Mouse (Mus musculus) CH12.LX (cell line): Measurements from ENCODE around the gene Rnf126.
"Not testable (repeated sequence)": the region's sequence is repeated elsewhere in the genome, so short reads cannot be mapped to it uniquely, and the experiment has no call there.

Experiments
- CTCF ChIP-seq, 2 experiments: IDR thresholded peaks in 1 of 2; conservative IDR thresholded peaks in 1 of 2; 2 replicates each; pipeline ENCODE4 v1.5.1; 2011 to 2012; ENCODE audit warnings: low read depth in 2 of 2, low read length in 2 of 2, improper control_type of control experiment in 1 of 2, inconsistent platforms in 1 of 2, mild to moderate bottlenecking in 1 of 2, moderate library complexity in 1 of 2
- EP300 ChIP-seq: IDR thresholded peaks from 2 replicates; pipeline ENCODE4 v1.6.1; 2011; ENCODE audit warnings: low read length, improper control_type of control experiment
- JUN ChIP-seq: IDR thresholded peaks from 2 replicates; pipeline ENCODE4 v1.6.1; 2011; ENCODE audit warnings: low read depth, mild to moderate bottlenecking, low read length, improper control_type of control experiment, moderate library complexity; ENCODE audit not compliant: insufficient read depth
- MAX ChIP-seq: IDR thresholded peaks from 2 replicates; pipeline ENCODE4 v1.6.1; 2011; ENCODE audit warnings: low read length, improper control_type of control experiment
- MYC ChIP-seq: IDR thresholded peaks from 2 replicates; pipeline ENCODE4 v1.6.1; 2011; ENCODE audit warnings: low read depth, mild to moderate bottlenecking, improper control_type of control experiment, low read length
- POLR2A ChIP-seq: IDR thresholded peaks from 2 replicates; pipeline ENCODE4 v1.6.1; 2011; ENCODE audit warnings: low read depth, mild to moderate bottlenecking, improper control_type of control experiment, low read length
- POLR2AphosphoS2 ChIP-seq: IDR thresholded peaks from 2 replicates; pipeline ENCODE4 v1.6.1; 2011; ENCODE audit warnings: low read depth, low read length, improper control_type of control experiment
- RCOR1 ChIP-seq: conservative IDR thresholded peaks from 2 replicates; pipeline ENCODE4 v1.6.1; 2012; ENCODE audit warnings: low read depth, mild to moderate bottlenecking, inconsistent platforms, low read length, improper control_type of control experiment
- SMC3 ChIP-seq: IDR thresholded peaks from 2 replicates; pipeline ENCODE4 v1.6.1; 2011; ENCODE audit warnings: low read depth, low read length, improper control_type of control experiment
- USF1 ChIP-seq: IDR thresholded peaks from 2 replicates; pipeline ENCODE4 v1.6.1; 2014; ENCODE audit warnings: low read depth, mild to moderate bottlenecking, inconsistent platforms, low read length, improper control_type of control experiment
- ZC3H11A ChIP-seq: IDR thresholded peaks from 2 replicates; pipeline ENCODE4 v1.6.1; 2012; ENCODE audit warnings: low read depth, mild to moderate bottlenecking, inconsistent platforms, low read length, improper control_type of control experiment

GRCm38 (mm10) chr10:79759675-79760074 is 7.1 kb downstream of the Rnf126 start:
- TF ChIP-seq POLR2A; POLR2AphosphoS2; SMC3; CTCF (conservative IDR thresholded peaks at IDR 0.05 in 1 of 2, IDR thresholded peaks at IDR 0.05 in 1 of 2; ENCODE audit: low read depth in 2 of 2, low read length in 2 of 2); EP300; MAX; MYC; USF1; ZC3H11A; JUN; RCOR1: not testable (repeated sequence)
